Mouse (Mus musculus) limb, embryonic 10.5 days (tissue): ENCODE data around the gene Rnaseh2a. TPM values are rescaled to one million over a fixed set of nuclear protein-coding genes. Genes with fewer than 3 reads are reported as not detected.

Source experiments
- DNase-seq: peaks from one replicate; pipeline ENCODE4 v3.0.0-alpha.2; 2017; ENCODE audit warnings: low spot score
- H3K27ac ChIP-seq: fragments of 300-500 bp; sonication (generic); 2 replicates; pipeline ENCODE4 v1.5.1; 2016; ENCODE audit warnings: mild to moderate bottlenecking
- H3K27me3 ChIP-seq: fragments of 300-500 bp; sonication (generic); 2 replicates; pipeline ENCODE4 v1.6.1; 2016; ENCODE audit warnings: low read depth, mild to moderate bottlenecking; ENCODE audit not compliant: poor library complexity, severe bottlenecking
- H3K36me3 ChIP-seq: fragments of 300-500 bp; sonication (generic); 2 replicates; pipeline ENCODE4 v1.6.1; 2016; ENCODE audit warnings: mild to moderate bottlenecking, moderate library complexity
- H3K4me1 ChIP-seq: fragments of 300-500 bp; sonication (generic); 2 replicates; pipeline ENCODE4 v1.6.1; 2016
- H3K4me3 ChIP-seq: fragments of 300-500 bp; sonication (generic); 2 replicates; pipeline ENCODE4 v1.5.1; 2016; ENCODE audit warnings: mild to moderate bottlenecking, moderate library complexity
- H3K9me3 ChIP-seq: fragments of 300-500 bp; sonication (generic); replicated peaks from 2 replicates; pipeline ENCODE4 v1.6.1; 2016; ENCODE audit warnings: mild to moderate bottlenecking
- WGBS: fragments of 180-500 bp; shearing (Covaris S2); methylation state at CpG from one replicate; pipeline ENCODE4 v1.1.7; 2016; 5-methylcytosine and 5-hydroxymethylcytosine counted together
- polyA plus RNA-seq: library from polyadenylated mRNA; unstranded; fragments of >200 nt; fragmentation: Nextera tagmentation; extraction: Ambion mirVana; gene quantifications from 2 replicates; pipeline ENCODE4 v1.2.1, GENCODE M21; 2016

Gene Rnaseh2a
- polyA plus RNA-seq, 1 experiment from 2014 or later: 156 TPM

DNA sequence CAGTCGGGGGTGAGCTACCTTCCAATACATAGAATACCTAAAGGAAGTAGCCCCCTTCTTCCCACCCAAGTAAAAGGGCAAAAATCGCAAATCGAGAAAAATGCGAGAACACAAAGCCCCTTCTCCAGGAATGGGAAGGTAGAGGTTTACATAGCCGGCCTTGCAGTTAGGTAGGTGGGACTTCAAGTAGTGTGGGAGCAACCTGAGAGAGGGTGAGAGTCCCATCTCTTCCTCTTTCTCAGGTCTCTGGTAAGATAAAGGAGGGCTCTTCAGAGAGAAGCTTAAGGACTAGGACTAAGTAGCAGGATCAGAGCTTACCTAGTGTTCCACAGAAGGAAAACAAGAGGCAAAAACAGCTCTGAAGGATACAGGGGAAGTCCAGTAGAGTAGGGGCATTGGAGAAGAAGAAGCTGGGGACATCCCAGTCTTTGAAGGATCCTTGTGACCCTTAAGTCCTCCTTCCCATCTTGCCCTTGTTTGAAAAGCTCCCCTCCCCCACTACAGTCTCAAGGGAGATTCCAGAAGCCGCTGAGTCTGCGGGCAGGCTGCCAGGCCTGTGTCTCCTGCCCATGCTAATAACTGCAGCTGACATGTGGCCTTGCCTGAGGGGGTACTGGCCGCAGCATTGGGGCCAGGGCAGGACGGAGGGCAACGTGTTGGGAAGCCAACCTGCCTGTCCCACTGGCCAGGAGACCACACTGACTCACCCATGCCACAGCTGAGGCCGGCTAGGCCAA, 11.2 kb upstream of the Rnaseh2a start:
- Histone ChIP-seq H3K27ac (peak overlapping the region; percentile 86), H3K4me1 (peaks cover 89% of the 10 kb centered on the region), H3K9me3 (no peaks in the 10 kb centered on the region), H3K36me3 (no peaks in the 10 kb centered on the region), H3K27me3 (peaks cover 33% of the 10 kb centered on the region), H3K4me3 (peak overlapping the region; percentile 63; the same call in 1 of the 2 replicates)
- no peak for DNase-seq
- WGBS: 36% methylated on average over 11 of the region's 11 CpGs

DNA sequence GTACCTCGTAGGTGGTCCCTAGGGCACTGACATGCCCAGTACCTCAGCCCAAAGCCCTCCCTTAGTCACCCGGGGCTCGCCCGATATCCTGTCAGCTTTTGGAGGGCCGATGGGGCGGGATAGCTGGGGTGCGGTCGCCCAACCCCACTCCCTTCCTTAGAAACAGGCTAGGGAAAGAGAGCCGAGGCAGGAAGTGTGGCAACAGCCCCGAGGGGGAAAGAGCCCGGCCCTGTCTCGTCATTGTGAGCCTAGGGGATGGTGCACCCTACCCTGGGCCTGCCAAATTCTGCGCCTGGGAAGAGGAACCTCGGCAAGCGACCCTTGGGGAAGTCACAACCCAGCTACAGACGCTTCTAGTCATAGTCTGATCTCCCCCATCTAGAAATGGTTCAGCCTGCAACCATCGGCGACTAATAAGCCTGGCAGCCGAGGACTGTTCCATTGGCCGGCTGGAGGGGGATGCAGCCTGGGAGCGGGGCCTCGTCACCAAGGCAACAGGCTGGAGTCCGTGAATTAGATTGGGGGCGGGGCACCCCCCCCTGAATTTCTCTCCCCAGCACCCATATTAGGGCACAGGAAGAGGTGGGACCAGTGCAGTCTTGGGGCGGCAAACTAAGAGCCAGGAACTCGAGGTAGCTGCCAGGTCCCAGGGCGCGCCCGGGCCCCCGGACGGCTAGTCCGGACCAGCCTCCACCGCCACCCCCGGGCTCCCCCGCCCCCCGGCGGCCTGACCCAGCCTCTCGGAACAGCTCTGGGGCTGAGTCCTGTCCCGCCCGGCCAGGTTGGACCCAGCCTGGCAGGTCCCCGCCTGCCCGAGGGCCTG, 10.2 kb upstream of the Rnaseh2a start:
- Histone ChIP-seq H3K4me1 (peaks cover 86% of the 10 kb centered on the region), H3K36me3 (peaks cover 3% of the 10 kb centered on the region), H3K9me3 (no peaks in the 10 kb centered on the region), H3K27me3 (peaks cover 33% of the 10 kb centered on the region), H3K27ac (peak overlapping the region; percentile 86), H3K4me3 (peak overlapping the region; percentile 63)
- DNase-seq: peak; percentile 92
- WGBS: 5% methylated on average over 37 of the region's 42 CpGs

GRCm38 (mm10) chr8:84978248-84978940, 8.8 kb upstream of the Rnaseh2a start, which contains the start of gene Junb:
Junb (minus strand) TSS chr8:84978718.
- H3K36me3 ChIP-seq: peaks cover 18% of the 10 kb centered on the region
- peak; percentile 87 for DNase-seq
- H3K4me1 ChIP-seq: peaks cover 76% of the 10 kb centered on the region
- peak within 1 kb of the TSS; percentile 86 for H3K27ac ChIP-seq
- peak within 1 kb of the TSS; percentile 63 for H3K4me3 ChIP-seq
- WGBS: under 1% methylated on average over 63 of the region's 63 CpGs
- H3K9me3 ChIP-seq: no peaks in the 10 kb centered on the region
- peaks cover 33% of the 10 kb centered on the region for H3K27me3 ChIP-seq

- Histone ChIP-seq H3K9me3 (no peaks in the 10 kb centered on the region), H3K27ac (peak overlapping the region; percentile 85), H3K27me3 (peaks cover 33% of the 10 kb centered on the region), H3K4me1 (peaks cover 76% of the 10 kb centered on the region), H3K4me3 (peak overlapping the region; percentile 63), H3K36me3 (peaks cover 25% of the 10 kb centered on the region)
- DNase-seq: peak; percentile 75
- under 1% methylated on average over 70 of the region's 70 CpGs for WGBS
These were observed 8.1 kb upstream of the Rnaseh2a start for GRCm38 (mm10) chr8:84977435-84978247.

DNA sequence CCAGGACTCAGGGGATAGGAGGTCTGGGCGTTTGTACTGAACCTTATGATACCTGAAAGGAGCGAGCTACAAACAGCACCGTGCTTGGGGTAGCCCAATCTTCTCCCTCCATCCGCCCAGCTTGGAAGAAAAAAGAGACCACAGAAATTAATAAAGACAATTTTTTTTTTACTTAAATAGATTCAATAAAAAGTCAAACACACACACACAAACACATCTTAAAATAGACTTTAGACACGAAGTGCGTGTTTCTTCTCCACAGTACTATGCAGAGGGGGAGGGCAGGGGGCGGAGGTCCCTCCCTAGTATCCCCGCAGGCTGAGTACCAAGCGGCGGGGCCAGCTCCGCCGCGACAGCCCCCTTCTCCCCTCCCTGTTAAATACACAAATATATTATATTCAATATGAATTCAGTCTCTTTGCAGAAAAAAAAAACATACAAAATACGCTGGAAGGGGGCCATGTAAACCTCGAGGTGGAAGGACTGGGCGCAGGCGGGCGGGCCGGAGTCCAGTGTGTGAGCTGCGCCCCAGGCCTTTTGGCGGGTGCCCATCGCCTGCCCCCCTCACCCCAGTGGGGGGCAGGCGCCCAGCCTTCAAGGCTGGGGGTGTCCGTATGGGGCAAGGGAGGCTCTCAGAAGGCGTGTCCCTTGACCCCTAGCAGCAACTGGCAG, 7.3 kb upstream of the Rnaseh2a start:
- no peaks in the 10 kb centered on the region for H3K9me3 ChIP-seq
- peak overlapping the region; percentile 85 for H3K27ac ChIP-seq
- H3K27me3 ChIP-seq: peaks cover 33% of the 10 kb centered on the region
- peak overlapping the region; percentile 63 for H3K4me3 ChIP-seq
- H3K36me3 ChIP-seq: peaks cover 33% of the 10 kb centered on the region
- DNase-seq: no peak
- H3K4me1 ChIP-seq: peaks cover 71% of the 10 kb centered on the region
- WGBS: 3% methylated on average over 25 of the region's 25 CpGs

DNA sequence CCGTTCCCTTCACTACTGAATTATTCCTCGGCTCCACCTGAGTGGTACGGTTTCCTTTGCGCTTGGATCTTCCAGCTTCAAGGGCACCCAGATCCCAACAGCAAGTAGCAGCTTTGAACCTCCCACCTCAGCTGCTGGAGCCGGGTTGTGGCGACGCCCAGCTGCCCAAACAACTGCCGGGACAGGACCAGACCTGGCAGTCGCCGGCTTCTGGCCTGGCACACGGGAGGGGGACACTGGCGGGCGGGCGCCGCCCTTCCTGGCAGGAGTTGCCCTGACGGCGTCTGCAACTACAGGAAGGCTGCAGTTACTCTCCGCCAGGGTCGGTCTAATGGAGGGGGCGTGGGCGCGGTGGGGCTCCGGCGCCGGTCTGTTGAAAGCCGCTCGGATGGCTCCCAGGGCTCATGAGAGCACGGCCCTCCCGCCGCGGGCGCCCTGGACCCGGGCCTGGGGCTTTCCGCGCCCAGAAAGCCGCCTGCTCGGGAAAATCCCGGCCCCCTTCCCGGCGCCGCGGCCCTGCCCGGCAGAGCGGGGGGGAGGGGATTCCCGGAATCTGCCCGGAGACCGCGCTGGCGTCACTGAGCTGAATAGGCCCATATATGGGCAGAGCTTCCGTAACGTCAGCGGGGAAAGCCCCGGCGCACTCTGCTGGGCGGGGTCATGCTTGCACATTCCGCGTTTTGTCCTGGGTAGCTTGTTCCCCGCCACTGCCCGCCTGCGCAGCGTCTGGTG, 6.6 kb upstream of the Rnaseh2a start:
- Histone ChIP-seq H3K27ac (peak overlapping the region; percentile 85), H3K4me1 (peaks cover 67% of the 10 kb centered on the region), H3K27me3 (peaks cover 33% of the 10 kb centered on the region), H3K9me3 (no peaks in the 10 kb centered on the region), H3K36me3 (peaks cover 40% of the 10 kb centered on the region), H3K4me3 (peak overlapping the region; percentile 63)
- under 1% methylated on average over 61 of the region's 61 CpGs for WGBS
- DNase-seq: peak; percentile 96

DNA sequence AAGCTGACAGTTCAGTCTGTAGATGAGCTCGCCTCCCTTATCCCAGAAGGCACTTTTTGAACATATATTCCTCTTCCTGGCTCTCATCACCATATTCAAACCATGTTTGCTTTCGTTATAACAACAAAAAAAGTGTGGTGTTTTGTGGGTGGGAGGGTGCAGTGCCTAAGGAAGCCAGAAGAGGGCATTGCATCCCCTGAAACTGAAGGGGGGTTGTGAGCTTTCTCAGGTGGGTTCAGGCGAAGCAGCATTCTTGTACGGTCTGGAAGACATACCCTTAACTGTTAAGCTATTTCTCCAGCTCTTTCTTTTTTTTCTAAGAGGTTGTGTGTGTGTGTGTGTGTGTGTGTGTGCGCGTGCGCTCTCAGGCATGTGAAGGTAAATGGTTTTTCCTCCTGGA, 5.9 kb upstream of the Rnaseh2a start:
- WGBS: 33% methylated on average over 7 of the region's 7 CpGs
- peak overlapping the region; percentile 63 for H3K4me3 ChIP-seq
- peaks cover 27% of the 10 kb centered on the region for H3K27me3 ChIP-seq
- no peak overlapping the region for H3K27ac ChIP-seq
- peaks cover 47% of the 10 kb centered on the region for H3K36me3 ChIP-seq
- no peaks in the 10 kb centered on the region for H3K9me3 ChIP-seq
- DNase-seq: peak; percentile 73
- H3K4me1 ChIP-seq: peaks cover 67% of the 10 kb centered on the region

- Histone ChIP-seq H3K27ac (no peak overlapping the region), H3K4me1 (peaks cover 61% of the 10 kb centered on the region), H3K36me3 (peaks cover 49% of the 10 kb centered on the region), H3K4me3 (no peak overlapping the region), H3K27me3 (peaks cover 22% of the 10 kb centered on the region), H3K9me3 (no peaks in the 10 kb centered on the region)
- DNase-seq: no peak
- 82% methylated on average over 8 of the region's 8 CpGs for WGBS
These were observed 5.1 kb upstream of the Rnaseh2a start for GRCm38 (mm10) chr8:84974543-84975142.

DNA sequence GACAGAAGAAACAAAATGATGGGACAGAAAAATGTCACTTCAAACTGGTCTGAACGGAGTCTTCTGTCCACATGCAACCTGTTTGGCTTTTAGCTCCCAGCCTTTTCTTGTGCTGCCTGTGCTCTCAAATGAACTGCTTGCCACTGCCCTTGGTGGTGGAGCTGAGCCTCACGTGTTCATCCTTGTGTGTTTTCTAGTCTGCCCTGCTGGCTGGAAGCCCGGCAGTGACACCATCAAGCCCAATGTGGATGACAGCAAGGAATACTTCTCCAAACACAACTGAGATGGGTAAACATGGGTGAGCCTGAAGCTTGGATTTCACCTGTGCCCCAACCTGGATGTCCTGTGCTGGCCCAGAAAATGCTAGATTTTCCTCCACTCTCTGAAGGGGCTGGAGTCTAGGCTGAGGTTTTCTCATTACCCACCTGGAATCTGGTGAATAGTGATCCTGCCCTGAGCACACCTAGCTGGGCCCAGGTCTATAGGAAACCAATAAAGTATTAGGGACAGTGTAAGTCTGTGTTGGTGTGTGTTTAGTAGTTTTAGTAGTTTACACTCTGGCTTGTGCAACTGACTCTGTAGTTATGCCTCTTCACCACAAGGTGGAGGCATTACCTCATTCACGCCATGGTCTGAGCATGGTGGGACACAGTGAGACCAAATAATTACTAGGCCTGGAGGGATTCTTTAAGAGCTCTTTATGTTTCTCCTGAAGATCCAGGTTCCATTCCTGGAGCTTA, 4.4 kb upstream of the Rnaseh2a start:
- H3K27me3 ChIP-seq: peaks cover 21% of the 10 kb centered on the region
- WGBS: 77% methylated on average over 4 of the region's 4 CpGs
- no peaks in the 10 kb centered on the region for H3K9me3 ChIP-seq
- H3K4me3 ChIP-seq: no peak overlapping the region
- peak; percentile 57 for DNase-seq
- peaks cover 49% of the 10 kb centered on the region for H3K36me3 ChIP-seq
- H3K4me1 ChIP-seq: peaks cover 55% of the 10 kb centered on the region
- no peak overlapping the region for H3K27ac ChIP-seq

DNA sequence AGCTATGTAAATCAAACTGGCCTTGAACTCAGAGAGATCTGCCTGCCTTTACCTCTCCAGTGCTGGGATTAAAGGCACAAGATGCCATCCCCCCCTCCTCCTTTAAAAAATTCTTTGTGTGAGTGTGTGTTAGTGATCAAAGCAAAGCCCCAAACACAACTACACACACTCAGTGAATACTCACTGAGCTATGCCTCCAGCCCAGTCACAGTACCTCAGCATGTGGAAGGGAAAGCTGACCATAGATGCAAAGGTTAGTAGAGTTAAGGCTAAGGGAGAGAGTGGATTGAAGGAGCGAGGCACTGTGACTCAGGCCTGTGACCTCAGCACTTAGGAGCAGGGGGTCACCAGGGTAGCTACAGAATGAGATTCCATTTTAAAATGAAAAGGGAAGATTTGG, 3.5 kb upstream of the Rnaseh2a start:
- peaks cover 55% of the 10 kb centered on the region for H3K4me1 ChIP-seq
- no peak overlapping the region for H3K27ac ChIP-seq
- no peak overlapping the region for H3K4me3 ChIP-seq
- H3K9me3 ChIP-seq: no peaks in the 10 kb centered on the region
- peaks cover 13% of the 10 kb centered on the region for H3K27me3 ChIP-seq
- no peak for DNase-seq
- 96% methylated on average over 1 of the region's 1 CpGs for WGBS
- H3K36me3 ChIP-seq: peaks cover 49% of the 10 kb centered on the region
